Mouse (Mus musculus): ENCODE measurements around the gene Dnal1. TPM values are rescaled to one million over a fixed set of nuclear protein-coding genes. Genes with fewer than 3 reads are reported as not detected.
A peak's percentile ranks its signal among the peaks of the same experiment; 100 is the strongest.

The Dnal1 gene
- total and polyA plus RNA-seq, 3 experiments, result 1.3 to 1.7 TPM; not detected in 1

DNA sequence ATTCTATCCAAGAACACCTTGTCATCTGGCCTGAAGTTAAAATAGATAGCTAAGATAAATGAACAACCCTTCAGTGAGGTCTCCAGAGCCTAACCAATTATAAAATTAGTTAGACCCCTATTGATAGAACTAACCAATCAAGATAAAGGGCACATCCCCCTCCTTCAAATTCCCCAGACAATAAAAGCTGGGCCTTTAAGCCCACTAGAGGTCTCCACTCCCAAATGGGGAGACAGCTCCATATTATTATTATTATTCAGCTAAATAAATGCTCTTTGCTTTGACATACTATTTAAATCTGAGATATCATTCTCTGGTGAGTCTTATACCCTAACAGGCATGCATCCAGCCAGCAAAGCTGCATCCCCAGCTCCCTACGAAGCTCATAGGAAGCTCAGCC is 4.2 kb upstream of the Dnal1 start:
- H3K27me3 ChIP-seq (ENCODE audit: control insufficient read depth in 1 of 2, insufficient read depth in 2 of 2, low read length in 2 of 2), result no peaks in the 10 kb centered on the region
- no peaks in the 10 kb centered on the region for H3K9me3 ChIP-seq (replicated peaks; ENCODE audit: insufficient read depth, low read length)
- peaks cover 0 to 5% of the 10 kb centered on the region in 2 experiments; a peak in 2 of 4 replicates for H3K36me3 ChIP-seq (ENCODE audit: control insufficient read depth in 1 of 2, insufficient read depth in 2 of 2, low read length in 2 of 2)
- DNase-seq (ENCODE audit: low read depth, low spot score), result no peak
- H3K4me1 ChIP-seq (ENCODE audit: control insufficient read depth in 1 of 2, insufficient read depth in 2 of 2, low read length in 2 of 2), result peaks cover 0 to 4% of the 10 kb centered on the region in 2 experiments; a peak in 2 of 4 replicates
- TF ChIP-seq RAD21 (IDR thresholded peaks at IDR 0.05; ENCODE audit: low read depth, low read length) (peak; percentile 32), GATA1 (IDR thresholded peaks at IDR 0.05; ENCODE audit: low read depth, low read length) (no peak), SMC3 (IDR thresholded peaks at IDR 0.05; ENCODE audit: low read depth, low read length) (peak; percentile 52), POLR2AphosphoS2 (IDR thresholded peaks at IDR 0.05; ENCODE audit: low read length) (no peak), CTCF (IDR thresholded peaks at IDR 0.05 in 2 of 3, conservative IDR thresholded peaks at IDR 0.05 in 1 of 3; ENCODE audit: control insufficient read depth in 1 of 3, insufficient read depth in 1 of 3, low read depth in 2 of 3, low read length in 3 of 3, poor library complexity in 1 of 3, severe bottlenecking in 1 of 3) (peak in 2 of 3 experiments; percentile 17 to 45; a peak in 3 of 6 replicates), ZNF384 (IDR thresholded peaks at IDR 0.05; ENCODE audit: low read depth, low read length) (no peak), ETS1 (IDR thresholded peaks at IDR 0.05; ENCODE audit: low read depth, low read length) (no peak), MAZ (IDR thresholded peaks at IDR 0.05; ENCODE audit: low read depth, low read length) (no peak), JUND (IDR thresholded peaks at IDR 0.05; ENCODE audit: low read depth, low read length) (no peak), MYB (IDR thresholded peaks at IDR 0.05; ENCODE audit: low read depth, low read length) (no peak)
- H3K79me2 ChIP-seq (ENCODE audit: control insufficient read depth, insufficient read depth, low read length, poor library complexity), result no peaks in the 10 kb centered on the region
- H3K4me3 ChIP-seq (ENCODE audit: control insufficient read depth in 1 of 2, insufficient read depth in 1 of 2, low read depth in 2 of 2, low read length in 2 of 2), result no peak overlapping the region
- no peak overlapping the region for H3K9ac ChIP-seq (ENCODE audit: control insufficient read depth, low read depth, low read length, poor library complexity, severe bottlenecking)
- H3K27ac ChIP-seq (ENCODE audit: control insufficient read depth, low read depth, low read length), result no peak overlapping the region

- Histone ChIP-seq H3K27me3 (ENCODE audit: control insufficient read depth in 1 of 2, insufficient read depth in 2 of 2, low read length in 2 of 2) (no peaks in the 10 kb centered on the region), H3K36me3 (ENCODE audit: control insufficient read depth in 1 of 2, insufficient read depth in 2 of 2, low read length in 2 of 2) (peaks cover 0 to 3% of the 10 kb centered on the region in 2 experiments; a peak in 2 of 4 replicates), H3K27ac (ENCODE audit: control insufficient read depth, low read depth, low read length) (no peak overlapping the region), H3K4me3 (ENCODE audit: control insufficient read depth in 1 of 2, insufficient read depth in 1 of 2, low read depth in 2 of 2, low read length in 2 of 2) (no peak overlapping the region), H3K4me1 (ENCODE audit: control insufficient read depth in 1 of 2, insufficient read depth in 2 of 2, low read length in 2 of 2) (peaks cover 0 to 4% of the 10 kb centered on the region in 2 experiments; a peak in 2 of 4 replicates), H3K9me3 (replicated peaks; ENCODE audit: insufficient read depth, low read length) (no peaks in the 10 kb centered on the region), H3K9ac (ENCODE audit: control insufficient read depth, low read depth, low read length, poor library complexity, severe bottlenecking) (no peak overlapping the region), H3K79me2 (ENCODE audit: control insufficient read depth, insufficient read depth, low read length, poor library complexity) (no peaks in the 10 kb centered on the region)
- DNase-seq (ENCODE audit: low read depth, low spot score), result no peak
- TF ChIP-seq TBP (IDR thresholded peaks at IDR 0.05; ENCODE audit: low read depth, low read length), result no peak
- TF ChIP-seq HCFC1 (IDR thresholded peaks at IDR 0.05; ENCODE audit: low read depth, low read length), result no peak
- TF ChIP-seq POLR2AphosphoS5 (IDR thresholded peaks at IDR 0.05; ENCODE audit: borderline replicate concordance, low read depth, low read length), result no peak
- TF ChIP-seq NRF1 (IDR thresholded peaks at IDR 0.05; ENCODE audit: insufficient read depth, low read depth, low read length, poor library complexity, severe bottlenecking), result no peak
- no peak for TF ChIP-seq BHLHE40 (IDR thresholded peaks at IDR 0.05; ENCODE audit: borderline replicate concordance, low read depth, low read length)
- no peak for TF ChIP-seq SIN3A (IDR thresholded peaks at IDR 0.05; ENCODE audit: low read length)
- TF ChIP-seq RCOR1 (IDR thresholded peaks at IDR 0.05; ENCODE audit: low read depth, low read length), result no peak
- no peak for TF ChIP-seq MAX (IDR thresholded peaks at IDR 0.05; ENCODE audit: low read length)
- no peak for TF ChIP-seq MXI1 (IDR thresholded peaks at IDR 0.05; ENCODE audit: low read depth, low read length)
Measured at GRCm38 (mm10) chr12:84110814-84111213, 3.4 kb upstream of the Dnal1 start.
